Mouse (Mus musculus) lung, adult 2 months (tissue): ENCODE data around the gene Lsmem1.

Source experiments
- CTCF ChIP-seq: fragments of 200-500 bp; IDR thresholded peaks from 2 replicates; pipeline ENCODE4 v1.5.1; 2011; ENCODE audit warnings: mild to moderate bottlenecking, low read length, control low read depth; ENCODE audit not compliant: insufficient read depth
- POLR2A ChIP-seq: fragments of 200-500 bp; IDR thresholded peaks from 2 replicates; pipeline ENCODE4 v1.6.1; 2011; ENCODE audit warnings: low read depth, mild to moderate bottlenecking, control low read depth, low read length, borderline replicate concordance; ENCODE audit errors: extremely low read depth

DNA sequence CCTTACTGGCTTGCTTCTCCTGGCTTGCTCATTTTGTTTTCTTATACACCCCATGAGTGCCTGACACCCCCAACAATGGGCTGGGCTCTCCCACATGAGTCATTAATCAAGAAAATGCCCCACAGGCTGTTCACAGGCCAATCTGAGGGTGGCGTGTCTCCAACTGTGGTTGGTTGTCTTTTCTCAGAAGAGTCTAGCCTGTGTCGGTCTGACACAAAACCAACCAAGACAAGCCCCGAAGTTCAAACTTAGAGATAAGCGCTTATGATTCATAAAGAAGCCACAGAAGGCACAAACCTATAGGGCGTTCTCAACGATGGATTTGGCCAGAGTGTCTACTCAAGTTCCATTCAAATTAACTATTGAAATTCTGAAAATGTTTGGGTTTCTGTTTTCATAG lies 45.1 kb downstream of the Lsmem1 start:
- TF ChIP-seq CTCF (no peak), POLR2A (no peak)
